Mouse (Mus musculus): ENCODE results near the gene Eogt.

GRCm38 (mm10) chr6:97116896-97117295, 32.1 kb downstream of the Eogt start:
- TF ChIP-seq GATA1 (IDR thresholded peaks at IDR 0.05; ENCODE audit: low read length) (no peak), TAL1 (IDR thresholded peaks at IDR 0.05; ENCODE audit: low read length) (no peak)
